Mouse (Mus musculus) common myeloid progenitor, adult 5-6 weeks (primary cell): ENCODE data around the gene Ccl27b. TPM values are rescaled to one million over a fixed set of nuclear protein-coding genes. Genes with fewer than 3 reads are reported as not detected.
"Not testable (repeated sequence)": the region's sequence is repeated elsewhere in the genome, so short reads cannot be mapped to it uniquely, and the experiment has no call there.

Experiments
- ATAC-seq: replicated peaks from 2 replicates; pipeline ENCODE4 v1.8.0; 2016; ENCODE audit warnings: low read depth, mild to moderate bottlenecking, moderate TSS enrichment, inconsistent platforms; ENCODE audit not compliant: poor library complexity, severe bottlenecking
- total RNA-seq: library from RNA; stranded (forward); fragments of 200-1000, 187-1606 nt; gene quantifications from 2 replicates; pipeline ENCODE4 v1.2.3, GENCODE M21; 2017

Ccl27b gene
- not detected in 2 replicates for total RNA-seq

DNA sequence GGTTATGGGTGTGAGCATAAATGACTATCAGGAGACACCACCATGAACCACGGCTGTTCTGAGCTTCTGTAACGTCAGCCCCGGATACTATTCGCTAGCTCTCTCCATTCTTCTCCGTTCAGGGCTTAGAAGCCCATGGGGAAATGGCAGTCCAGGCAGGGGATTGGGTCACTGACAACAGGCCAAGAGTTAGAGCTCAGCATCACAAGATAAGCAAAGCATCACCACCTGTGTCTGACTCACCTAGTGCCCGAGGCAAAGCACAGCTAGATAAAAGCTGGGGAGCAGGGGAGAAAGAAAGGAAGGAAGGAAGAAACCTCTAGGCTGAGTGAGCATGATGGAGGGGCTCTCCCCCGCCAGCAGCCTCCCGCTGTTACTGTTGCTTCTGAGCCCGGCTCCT, at the start of gene Ccl27b:
Gene Ccl27b (plus strand): TSS at position 301 of the 400 bp plus-strand sequence.
- ATAC-seq, result not testable (repeated sequence)

DNA sequence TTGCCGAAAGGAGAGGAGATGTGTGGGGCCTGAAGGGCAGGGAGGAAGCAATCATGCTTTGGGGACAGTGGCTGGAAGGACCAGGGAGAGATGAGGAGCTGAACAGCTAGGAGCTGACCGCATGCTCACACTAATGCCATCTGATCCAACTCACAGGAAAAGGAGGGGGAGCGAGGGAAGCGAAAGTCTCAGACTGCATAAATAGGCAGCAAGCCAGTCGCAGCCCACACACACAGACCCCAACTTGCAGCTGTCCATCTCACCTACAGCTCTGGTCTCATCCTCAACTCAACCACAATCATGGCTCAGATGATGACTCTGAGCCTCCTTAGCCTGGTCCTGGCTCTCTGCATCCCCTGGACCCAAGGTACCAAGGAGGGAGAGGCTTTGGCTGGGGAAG, 43.2 kb upstream of the Ccl27b start, which contains the start of gene Gm10591:
Gene Gm10591 (plus strand): TSS at position 301 of the 400 bp plus-strand sequence.
- not testable (repeated sequence) for ATAC-seq

DNA sequence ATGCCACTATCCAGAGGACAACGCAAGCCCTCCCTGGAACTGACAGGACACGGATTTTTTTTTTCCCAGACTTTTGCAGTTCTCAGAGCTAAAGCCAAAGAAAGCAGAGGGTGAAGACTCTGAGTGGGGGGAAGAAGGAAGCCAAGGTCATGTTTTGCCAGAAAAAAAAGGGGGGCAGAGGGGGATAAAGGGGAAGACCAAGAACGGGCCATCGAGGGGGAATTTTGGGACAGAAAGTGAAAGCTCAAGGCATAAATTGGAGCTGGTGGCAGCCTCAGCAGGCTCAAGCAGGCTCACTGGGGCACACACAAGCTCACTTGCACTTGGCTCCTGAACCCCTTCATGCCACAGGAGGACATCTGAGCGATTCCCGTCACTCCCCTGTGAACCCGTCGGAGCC, 25.6 kb upstream of the Ccl27b start, which contains the start of gene Gm2564:
Gene Gm2564 (plus strand): TSS at position 301 of the 400 bp plus-strand sequence.
- not testable (repeated sequence) for ATAC-seq

DNA sequence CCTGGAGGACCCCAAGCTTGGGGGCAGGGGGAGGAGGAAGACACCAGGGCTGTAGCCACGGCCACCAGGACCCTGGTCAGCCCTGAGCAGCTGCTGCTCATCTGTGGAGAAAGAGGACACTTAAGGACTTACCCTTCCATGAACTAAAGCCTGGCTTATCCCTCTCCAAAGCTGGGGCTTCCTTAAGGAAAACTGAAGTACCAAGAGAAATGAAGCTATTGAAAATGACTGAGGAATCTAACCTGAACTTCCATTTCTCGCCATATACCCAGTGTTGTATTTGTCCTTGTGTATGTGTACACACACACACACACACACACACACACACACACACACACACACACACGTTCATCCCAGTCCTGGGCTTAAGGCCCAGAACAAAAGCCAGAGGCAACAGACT, 6.7 kb downstream of the Ccl27b start, which contains the start of gene Il11ra2:
Gene Il11ra2 (minus strand): TSS at position 101 of the 400 bp plus-strand sequence.
- not testable (repeated sequence) for ATAC-seq

DNA sequence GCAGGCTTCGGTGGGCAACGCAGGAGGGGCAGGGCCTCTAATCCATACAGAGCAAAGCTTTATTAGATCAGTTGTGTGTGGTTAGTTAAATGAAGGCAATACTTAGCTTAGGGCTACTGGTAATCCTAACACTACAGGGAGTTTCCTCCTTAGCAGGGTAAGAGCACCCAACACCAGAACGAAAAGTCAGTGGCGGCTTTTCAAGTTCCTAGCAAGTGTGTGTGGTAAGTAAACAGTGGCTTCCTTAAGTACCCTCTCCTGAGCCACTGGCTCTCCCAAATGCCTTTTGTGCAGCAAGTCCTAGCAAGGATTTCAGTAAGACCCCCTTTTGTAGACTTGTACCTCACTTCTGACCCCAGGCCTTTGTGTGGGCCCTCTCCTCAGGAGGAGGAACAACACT, 20.4 kb downstream of the Ccl27b start:
- not testable (repeated sequence) for ATAC-seq

DNA sequence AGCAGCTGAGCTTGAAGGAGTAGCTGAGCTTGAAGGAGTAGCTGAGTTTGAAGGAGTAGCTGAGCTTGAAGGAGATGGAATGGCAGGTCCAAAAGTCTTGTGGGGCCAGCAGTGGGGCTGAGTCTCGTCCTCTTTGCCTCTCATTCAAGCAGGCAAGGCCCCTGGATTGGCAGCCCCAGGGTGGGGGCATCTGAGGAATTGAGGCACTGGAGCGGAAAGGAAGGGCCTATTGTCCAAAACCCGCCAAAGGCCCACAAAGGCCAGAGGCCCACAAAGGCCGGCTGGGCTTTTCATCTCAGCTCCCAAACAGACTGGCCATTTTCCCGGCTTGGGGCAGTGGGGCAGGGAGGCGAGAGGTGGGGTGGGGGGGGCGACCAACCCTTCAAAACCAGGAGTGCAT, 24.3 kb downstream of the Ccl27b start:
- not testable (repeated sequence) for ATAC-seq

DNA sequence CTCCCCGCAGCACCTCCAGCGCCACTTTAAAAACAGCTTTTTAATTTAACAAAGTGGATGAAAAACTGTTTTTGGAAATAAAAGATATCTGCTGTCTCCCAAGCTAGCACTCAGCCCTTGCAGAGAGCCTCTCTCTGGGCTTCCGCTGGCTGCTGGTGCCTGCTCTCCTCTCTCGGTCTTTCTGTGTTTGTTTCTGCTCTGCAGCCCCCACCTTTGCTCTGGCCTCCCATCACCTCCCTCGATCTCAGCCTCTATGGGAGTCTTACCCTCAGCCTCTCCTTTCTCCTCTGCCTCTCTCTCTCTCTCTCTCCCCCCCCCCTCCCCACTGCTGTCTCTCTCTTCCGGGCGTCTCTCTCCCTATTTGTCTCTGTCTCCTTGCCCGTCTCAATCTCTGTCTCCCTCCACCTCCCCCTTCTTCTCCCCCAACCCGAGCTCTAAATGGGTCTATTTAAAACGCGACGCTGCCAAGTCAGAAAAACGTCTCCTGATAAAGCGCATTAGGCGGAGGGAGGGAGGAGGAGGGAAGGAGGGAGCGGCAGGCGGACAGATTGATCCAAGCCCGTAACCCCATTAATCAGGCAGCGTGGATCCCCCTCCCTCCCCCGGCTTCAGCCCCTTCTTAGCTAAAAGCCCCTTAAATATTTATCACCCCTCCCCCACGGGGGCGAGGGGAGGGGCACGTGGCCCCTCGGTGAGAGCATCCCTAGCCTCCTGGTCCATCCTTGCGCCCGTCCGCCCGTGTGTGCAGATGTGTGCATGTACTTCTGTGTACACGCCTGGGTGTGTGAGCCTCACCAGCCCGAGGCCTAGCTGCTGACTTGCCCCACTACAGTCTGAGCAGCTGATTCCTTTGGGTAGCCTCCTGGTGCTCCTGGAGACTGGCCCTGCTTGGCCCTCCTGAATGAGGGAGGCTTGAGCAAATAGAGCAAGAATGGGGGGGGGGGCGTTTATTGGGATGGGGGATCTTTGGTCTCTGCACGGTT, 25.6 kb downstream of the Ccl27b start:
- ATAC-seq, result not testable (repeated sequence)

DNA sequence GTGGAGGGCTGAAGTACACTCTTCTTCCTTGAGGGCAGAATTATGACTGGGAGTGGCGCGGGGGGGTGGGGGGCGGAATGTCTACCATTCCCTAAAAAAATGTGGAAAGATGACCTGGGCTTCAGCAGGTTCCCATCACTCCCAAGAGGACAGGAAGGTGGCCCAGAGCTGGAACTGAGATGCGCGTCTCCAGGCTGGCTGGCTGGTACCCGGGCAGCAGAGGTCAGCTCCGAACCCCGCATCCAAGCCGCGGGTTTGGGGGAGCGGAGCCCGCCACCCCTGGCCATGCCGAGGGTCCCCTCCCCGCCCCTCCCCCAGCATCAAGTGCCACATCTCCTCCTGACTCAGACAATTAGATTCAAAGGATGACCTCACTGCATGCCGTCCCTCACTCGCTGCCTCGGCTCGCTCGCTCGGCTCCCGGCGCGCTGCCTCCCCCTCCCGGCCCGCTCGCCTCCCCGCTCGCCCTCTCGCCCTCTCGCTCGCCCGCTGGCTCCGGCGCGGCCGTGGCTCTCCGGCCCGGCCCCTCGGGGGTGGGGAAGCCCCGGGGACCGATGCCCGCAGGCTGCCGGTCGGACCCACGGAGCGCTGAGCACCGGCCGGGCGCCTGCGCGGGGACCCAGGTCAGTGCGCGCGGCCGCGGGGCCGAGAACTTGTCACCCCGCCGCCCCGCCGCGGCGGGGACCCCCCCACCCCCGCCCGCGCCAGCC, 26.6 kb downstream of the Ccl27b start:
- not testable (repeated sequence) for ATAC-seq

DNA sequence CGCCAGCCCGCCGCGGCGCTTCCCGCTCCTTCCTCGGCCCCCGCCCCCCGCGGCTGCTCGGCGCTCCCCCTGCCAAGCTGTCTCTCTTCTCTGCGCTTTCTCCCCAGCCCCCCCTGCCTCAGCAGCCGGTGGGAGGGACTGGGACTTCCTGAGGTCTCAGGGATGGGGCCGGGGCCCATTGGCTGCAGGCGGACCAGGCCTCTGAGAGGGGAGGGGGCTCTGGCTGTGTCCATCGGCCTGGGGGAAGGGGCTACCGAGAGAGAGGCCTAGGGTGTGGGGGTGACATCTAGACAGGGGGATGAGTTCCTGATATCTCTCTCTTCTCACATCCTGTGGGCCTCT, 27.1 kb downstream of the Ccl27b start:
- not testable (repeated sequence) for ATAC-seq

Other genes starting within 250 kb of the Ccl27b start
- gene Gm21586, start 215.9 kb upstream of the Ccl27b start, total RNA-seq, result not detected in 2 replicates
- 0.18 and 0.49 TPM in 2 replicates for gene Gm2163, start 188.5 kb upstream of the Ccl27b start, total RNA-seq
- 0.18 TPM in 1 of 2 replicates, not detected in the other for gene Fam205a2, start 127.1 kb upstream of the Ccl27b start, total RNA-seq
- gene Gm10591, start 43.1 kb upstream of the Ccl27b start, total RNA-seq, result not detected in 2 replicates
- gene Gm2564, start 25.5 kb upstream of the Ccl27b start, total RNA-seq, result not detected in 2 replicates
- not detected in 2 replicates for gene Il11ra2, start 6.6 kb downstream of the Ccl27b start, total RNA-seq
- gene 4930578G10Rik, start 80.3 kb downstream of the Ccl27b start, total RNA-seq, result not detected in 2 replicates
- not detected in 2 replicates for gene Ccl19, start 101.3 kb downstream of the Ccl27b start, total RNA-seq
- not detected in 2 replicates for gene Ccl21a, start 118.7 kb downstream of the Ccl27b start, total RNA-seq
- gene Fam205a1, start 198.6 kb downstream of the Ccl27b start, total RNA-seq, result not detected in 2 replicates
- gene Gm12394, start 201.5 kb downstream of the Ccl27b start, total RNA-seq, result not detected in 2 replicates
- not detected in 2 replicates for gene Fam205c, start 219.0 kb downstream of the Ccl27b start, total RNA-seq